Mouse (Mus musculus) CD4-positive, CD25-positive, alpha-beta regulatory T cell, adult 2 months (primary cell): Measurements from ENCODE around the gene Rcor1.
"Not testable (repeated sequence)": the region's sequence is repeated elsewhere in the genome, so short reads cannot be mapped to it uniquely, and the experiment has no call there.

Experiments
- DNase-seq: peaks from one replicate; pipeline ENCODE4 v3.0.0-alpha.2; 2012; ENCODE audit warnings: low read depth, low spot score

The Rcor1 gene

DNA sequence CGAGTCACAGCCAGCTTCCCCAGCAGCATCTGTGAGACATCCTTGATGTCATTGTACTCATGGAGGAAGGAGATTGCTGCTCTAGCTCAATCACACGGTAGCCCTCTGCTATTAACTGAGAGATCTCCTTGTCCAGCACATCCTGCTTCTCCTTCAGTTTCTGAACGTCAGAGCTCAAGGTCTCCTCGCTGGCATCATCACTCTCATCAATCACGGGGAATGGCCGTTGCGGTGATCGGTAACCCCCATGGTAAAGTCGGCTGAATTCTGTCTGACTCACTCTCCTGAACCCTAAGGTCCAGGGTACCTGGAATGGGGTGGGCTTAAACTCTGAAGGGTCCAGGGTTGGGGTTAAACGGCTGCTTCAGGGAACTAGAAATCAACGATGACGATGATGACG, 28.7 kb downstream of the Rcor1 start:
- no peak for DNase-seq

- DNase-seq, result not testable (repeated sequence)
Observed at GRCm38 (mm10) chr12:111069299-111069698, 30.1 kb downstream of the Rcor1 start.

- DNase-seq, result no peak
Observed at GRCm38 (mm10) chr12:111071009-111071408, 31.9 kb downstream of the Rcor1 start.

DNA sequence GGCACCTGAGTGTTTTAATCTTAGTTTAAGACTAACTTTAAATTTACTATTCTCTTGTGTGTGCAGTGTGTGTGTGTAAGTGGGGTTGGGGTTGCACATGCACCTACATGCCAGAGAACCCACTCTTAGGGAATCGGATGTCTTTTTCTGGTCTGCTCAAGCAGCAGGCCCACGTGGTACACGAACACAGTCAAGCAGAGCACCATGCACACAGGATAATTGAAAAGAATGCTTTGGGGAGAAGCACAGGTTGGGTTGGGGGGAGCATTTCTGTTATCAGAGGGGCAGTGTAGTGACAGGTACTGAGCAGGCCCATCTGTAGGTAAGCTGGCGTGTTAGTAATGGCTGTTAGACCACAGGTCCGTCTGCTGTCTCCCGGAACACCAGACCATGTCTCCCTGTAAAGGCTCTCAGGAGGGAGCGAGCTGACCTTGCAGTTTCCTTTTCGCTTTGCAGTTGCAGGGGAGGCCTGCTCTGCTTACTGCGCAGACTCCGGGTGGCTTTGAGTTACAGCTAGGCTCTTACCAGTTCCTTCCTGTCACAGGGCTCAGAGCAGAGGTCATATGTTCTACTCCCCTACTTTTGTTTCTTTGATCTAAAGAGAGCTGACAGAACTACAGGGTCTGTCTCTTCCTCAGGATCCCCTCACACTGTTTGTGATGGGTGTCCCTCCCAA, 32.5 kb downstream of the Rcor1 start:
- DNase-seq, result peak; percentile 91

DNA sequence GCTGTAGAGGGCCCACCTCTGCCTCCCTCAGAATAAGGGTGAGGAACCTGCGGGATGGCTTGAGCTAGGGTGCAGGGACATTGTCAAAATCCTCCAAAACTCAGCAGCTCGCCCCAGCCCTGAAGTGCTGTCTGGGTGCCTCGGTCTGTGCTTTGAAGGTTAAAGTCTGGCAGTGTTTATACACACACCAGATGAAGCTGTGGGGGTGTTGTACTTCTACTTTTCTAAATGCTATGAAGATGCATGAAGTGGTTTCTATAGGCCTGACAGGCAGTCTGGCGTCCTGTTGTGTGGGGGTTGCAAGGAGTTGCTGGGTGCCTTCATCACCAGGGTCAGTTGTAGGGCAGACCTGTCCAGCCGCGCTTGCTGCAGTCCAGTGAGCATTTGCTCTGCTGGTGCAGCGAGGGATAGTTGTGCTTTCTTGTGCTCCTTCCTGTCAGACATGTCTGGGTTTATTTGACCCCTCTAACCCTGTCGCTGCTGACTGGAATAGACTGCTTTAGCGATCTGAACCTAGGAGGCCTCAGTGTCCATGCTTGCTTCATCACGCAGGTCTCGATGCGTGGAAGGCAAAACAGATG, 37.3 kb downstream of the Rcor1 start:
- no peak for DNase-seq

DNA sequence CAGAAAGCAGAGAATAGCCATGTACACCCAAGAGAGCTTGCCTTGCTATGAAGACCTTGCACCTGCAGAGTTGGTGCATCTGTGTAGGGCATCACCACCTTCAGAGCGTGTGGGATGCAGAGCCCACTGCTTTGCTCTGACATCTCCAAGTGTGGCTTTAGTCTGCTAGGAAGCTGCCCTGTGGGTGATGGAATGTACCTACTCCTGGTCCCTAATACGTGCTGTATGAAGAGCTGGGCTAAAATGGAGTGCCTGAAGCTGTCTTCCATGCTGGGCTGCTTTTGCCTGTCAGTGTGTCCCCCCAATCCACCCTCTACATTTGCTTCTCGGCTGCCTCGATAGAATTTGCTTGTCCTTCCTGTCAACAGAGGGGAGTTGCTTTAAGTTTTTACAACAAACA, 46.4 kb downstream of the Rcor1 start:
- DNase-seq, result no peak

- no peak for DNase-seq
Observed at GRCm38 (mm10) chr12:111087066-111087465, 47.9 kb downstream of the Rcor1 start.

GRCm38 (mm10) chr12:111088186-111088585, 49.0 kb downstream of the Rcor1 start:
- DNase-seq, result peak; percentile 88

DNA sequence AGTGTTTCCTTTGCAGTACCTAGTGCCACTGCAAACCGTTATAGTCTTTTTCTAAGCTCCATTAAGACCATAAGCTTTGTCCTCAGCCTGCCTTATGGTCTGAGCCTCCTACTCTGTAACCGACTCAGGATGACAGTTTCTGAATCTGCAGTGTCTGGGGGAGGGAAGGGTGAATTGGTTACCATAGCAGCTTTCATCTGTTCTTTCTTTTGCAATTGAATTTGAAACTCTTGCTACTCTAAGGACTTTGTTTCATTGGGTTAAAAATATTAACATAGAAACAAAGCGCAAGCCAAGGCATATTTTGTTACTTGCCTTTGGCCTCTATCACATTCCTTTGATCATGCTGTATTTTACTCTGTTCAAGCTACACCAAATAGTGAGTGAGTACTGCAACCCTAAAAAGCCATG, 49.6 kb downstream of the Rcor1 start:
- DNase-seq, result no peak

- DNase-seq, result no peak
Observed at GRCm38 (mm10) chr12:111089145-111089544, 50.0 kb downstream of the Rcor1 start.

DNA sequence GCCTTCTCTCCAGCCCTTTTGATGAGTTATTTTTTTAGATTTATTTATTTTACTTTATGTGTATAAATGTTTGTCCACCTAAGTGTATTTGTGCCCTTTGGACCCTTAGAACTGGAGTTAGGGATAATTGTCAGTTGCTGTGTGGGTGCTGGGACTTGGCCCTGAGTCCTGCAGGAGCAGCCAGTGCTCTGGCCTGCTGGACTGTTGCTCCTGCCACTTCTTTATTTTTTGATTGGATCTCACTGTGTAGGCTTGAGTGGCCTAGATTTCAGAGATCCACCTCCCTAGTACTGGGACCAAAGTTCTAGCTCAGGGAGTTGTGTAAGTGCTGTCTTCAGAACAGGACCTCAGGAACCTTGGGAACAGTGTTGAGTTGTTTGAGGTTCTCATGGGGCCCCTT, 51.6 kb downstream of the Rcor1 start:
- DNase-seq, result no peak

GRCm38 (mm10) chr12:111091981-111092380, 52.8 kb downstream of the Rcor1 start:
- DNase-seq, result no peak

- DNase-seq, result no peak
Observed at GRCm38 (mm10) chr12:111094073-111094472, 54.9 kb downstream of the Rcor1 start.

GRCm38 (mm10) chr12:111095086-111095485, 55.9 kb downstream of the Rcor1 start:
- DNase-seq, result no peak

GRCm38 (mm10) chr12:111096249-111096648, 57.1 kb downstream of the Rcor1 start:
- no peak for DNase-seq

DNA sequence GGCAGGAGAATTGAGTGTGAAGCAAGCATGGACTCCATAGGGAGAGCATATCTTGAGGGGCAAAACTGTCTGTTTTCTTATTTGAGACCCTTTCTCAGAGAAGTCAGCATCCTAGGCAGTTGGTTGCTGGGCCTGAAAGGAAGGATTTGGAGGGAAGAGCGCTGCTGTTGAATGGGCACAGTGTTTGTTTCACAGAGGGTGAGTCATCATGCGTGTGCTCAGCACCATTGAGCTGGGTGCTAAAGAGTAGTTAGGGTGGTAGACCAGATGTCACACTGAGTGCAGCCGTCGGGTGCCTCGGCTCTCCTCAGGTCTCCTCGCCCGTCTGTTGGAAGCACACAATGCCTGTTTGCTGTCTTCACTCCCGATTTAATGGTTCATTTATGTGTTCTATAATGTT, 57.9 kb downstream of the Rcor1 start:
- no peak for DNase-seq

DNA sequence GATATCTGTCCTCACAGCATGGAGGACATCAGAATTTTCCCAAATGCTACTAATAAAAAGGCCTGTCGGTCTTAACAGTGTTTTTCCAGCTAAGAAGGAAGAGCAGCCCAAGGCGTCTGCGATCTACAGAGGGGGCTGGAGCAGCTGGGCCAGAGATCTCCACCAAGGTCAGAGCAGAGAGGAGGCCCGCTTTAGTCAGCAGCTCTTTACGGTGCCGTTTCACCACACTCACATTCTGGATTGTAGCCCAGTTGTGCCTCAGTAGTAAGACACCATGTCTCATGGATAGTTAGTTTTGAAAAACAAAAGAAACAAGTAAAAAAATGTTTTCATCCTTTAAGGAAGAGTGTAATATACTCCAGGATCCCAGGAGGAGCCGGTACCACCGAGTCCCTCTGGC, 72.0 kb downstream of the Rcor1 start:
- DNase-seq, result no peak

DNA sequence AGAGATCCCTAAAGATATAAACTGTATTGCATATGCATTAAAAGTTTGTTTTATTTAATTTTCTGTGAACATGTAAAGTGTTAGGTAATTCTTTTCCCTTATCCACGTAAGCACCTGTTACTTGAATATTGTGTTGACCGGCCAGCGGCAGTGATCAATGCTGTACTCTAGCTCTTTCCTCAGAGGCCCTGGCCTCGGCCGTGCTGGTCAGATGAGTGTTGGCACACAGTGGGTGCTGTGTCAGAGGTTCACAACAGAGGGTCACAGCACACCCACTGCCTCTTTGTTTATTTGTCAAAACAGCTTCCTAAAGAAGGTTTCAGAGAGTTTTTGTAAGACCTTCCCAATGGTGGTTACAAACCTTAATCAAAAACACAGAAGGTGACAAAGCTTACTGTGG, 75.4 kb downstream of the Rcor1 start:
- no peak for DNase-seq

GRCm38 (mm10) chr12:111119506-111120085, 80.4 kb downstream of the Rcor1 start:
- no peak for DNase-seq

DNA sequence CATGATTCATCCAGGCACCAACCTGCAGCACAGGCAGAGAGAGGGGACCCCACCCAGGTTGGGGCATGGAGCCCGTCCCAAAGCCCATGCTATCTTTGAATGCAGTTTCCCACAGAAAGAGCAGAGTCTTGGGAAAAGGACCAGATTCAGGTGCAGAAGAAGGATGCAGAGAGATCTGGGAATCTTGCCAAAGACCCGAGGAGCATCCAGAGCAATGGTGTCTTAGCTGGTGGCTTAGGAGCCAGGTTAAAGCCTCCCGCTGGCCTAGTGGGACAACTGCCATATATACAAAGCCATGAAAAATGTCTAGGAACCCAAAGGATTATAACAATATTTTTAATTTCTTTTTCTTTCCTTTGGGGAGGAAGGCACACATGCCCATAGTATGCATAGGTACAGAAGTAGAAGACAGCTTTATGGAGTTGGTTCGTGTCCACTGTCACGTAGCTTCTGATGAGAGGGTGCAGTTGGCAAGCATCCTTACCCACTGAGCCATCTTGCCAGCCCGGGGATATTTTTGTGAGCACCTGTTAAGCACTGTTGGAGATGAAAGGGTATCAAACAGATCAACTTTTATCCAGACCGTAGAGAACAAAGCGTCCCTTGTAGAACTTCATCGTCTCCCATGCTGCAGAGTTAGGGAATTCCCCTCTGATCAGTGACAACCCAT, 82.0 kb downstream of the Rcor1 start:
- DNase-seq, result no peak

GRCm38 (mm10) chr12:111122332-111122852, 83.2 kb downstream of the Rcor1 start:
- peak; percentile 69 for DNase-seq

DNA sequence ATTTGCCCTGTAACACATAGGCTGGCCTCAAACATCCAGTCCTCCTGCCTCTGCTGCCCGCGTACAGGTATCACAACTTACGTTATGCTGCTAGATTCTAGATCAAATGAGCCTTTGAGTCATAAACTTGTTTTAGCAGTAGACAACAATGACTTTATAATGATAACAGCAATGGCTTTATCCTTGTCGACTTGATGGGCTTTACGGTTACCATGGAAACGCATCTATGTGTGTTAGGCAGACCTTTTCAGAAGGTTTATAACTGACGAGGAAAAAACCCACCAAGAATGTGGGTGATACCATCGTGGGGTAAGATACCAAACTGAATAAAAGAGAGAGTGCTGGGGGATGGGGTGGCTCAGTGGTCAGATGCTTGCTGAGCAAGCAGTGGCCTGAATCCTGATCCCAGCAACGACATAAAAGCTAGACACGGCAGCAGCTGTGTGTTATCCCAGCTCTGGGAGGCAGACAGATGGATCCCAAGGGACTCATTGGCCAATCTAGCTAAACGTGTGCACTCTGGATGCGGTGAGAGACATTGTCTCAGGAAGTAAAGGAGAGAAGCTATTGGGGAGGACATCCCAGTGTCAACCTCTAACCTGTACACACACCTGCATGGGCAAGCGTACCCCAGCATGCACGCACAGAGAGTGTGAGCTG, 85.6 kb downstream of the Rcor1 start:
- no peak for DNase-seq
